Mouse (Mus musculus) thymus, adult 2 months (tissue): ENCODE results near the gene Adam33.

Experiments
- CTCF ChIP-seq: fragments of 200-500 bp; IDR thresholded peaks from 2 replicates; pipeline ENCODE4 v1.5.1; 2012; ENCODE audit warnings: mild to moderate bottlenecking, control low read depth, low read length, moderate library complexity, borderline replicate concordance; ENCODE audit not compliant: control insufficient read depth, poor library complexity, insufficient read depth; ENCODE audit errors: extremely low read depth
- POLR2A ChIP-seq: fragments of 200-500 bp; IDR thresholded peaks from 2 replicates; pipeline ENCODE4 v1.6.1; 2012; ENCODE audit warnings: mild to moderate bottlenecking, low read length, control low read depth, moderate library complexity; ENCODE audit not compliant: control insufficient read depth, poor library complexity, insufficient read depth; ENCODE audit errors: extremely low read depth

DNA sequence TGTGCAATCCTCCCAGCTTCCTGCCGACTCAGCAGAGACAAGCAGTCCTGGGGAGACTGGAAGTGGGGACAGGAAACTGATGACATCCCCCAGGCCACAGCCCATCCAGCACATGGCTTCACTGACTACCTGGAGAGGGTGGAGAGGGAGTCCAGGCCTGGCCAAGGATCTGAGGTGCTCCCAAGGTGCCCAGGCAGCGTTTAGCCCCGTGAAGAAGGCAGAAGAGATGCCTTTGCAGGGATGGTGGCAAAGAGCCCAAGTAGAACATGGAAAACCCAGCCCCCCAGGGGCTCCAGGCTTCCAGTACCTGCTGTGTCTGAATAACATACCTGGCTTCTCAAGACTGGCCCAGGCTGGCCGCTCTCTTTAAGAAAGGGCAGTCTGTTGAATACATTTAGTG is 25.0 kb upstream of the Adam33 start:
- TF ChIP-seq CTCF (no peak), POLR2A (no peak)
